Mouse (Mus musculus) adrenal gland, adult 2 months (tissue): ENCODE measurements around the gene Zan. TPM values are rescaled to one million over a fixed set of nuclear protein-coding genes. Genes with fewer than 3 reads are reported as not detected.

ENCODE experiments used
- DNase-seq: peaks from one replicate; pipeline ENCODE4 v3.0.0; 2021
- polyA plus RNA-seq: library from polyadenylated mRNA; depleted of rRNA; stranded (reverse); fragments of >200 nt; gene quantifications from 2 replicates; pipeline ENCODE4 v1.2.3, GENCODE M21; 2012; rRNA removed
- total RNA-seq, 2 experiments: library from RNA; stranded (reverse); gene quantifications; 2 replicates each; pipeline ENCODE4 v1.2.3; 2021

The Zan gene
- total and polyA plus RNA-seq, 3 experiments: 0.01 TPM; not detected in 2

GRCm38 (mm10) chr5:137330910-137331309 lies 146.0 kb downstream of the Zan start:
- DNase-seq: no peak

Other genes starting within 250 kb of the Zan start
- 10 to 100 TPM in 1 of 2 experiments, 1 to 10 TPM in 1; 5.8 to 12.0 TPM for gene Ache, start 189.5 kb downstream of the Zan start, total RNA-seq
- 11.0 and 18.0 TPM in 2 replicates for gene Ache, start 189.5 kb downstream of the Zan start, polyA plus RNA-seq
- gene Ufsp1, start 182.4 kb downstream of the Zan start, total RNA-seq: 10 to 100 TPM in 1 of 2 experiments, 1 to 10 TPM in 1; 9.6 to 15.3 TPM
- gene Ufsp1, start 182.4 kb downstream of the Zan start, polyA plus RNA-seq: 29.8 and 37.9 TPM in 2 replicates
- 100 to 1,000 TPM; 135 to 172 TPM for gene Srrt, start 169.4 kb downstream of the Zan start, total RNA-seq
- 138 and 150 TPM in 2 replicates for gene Srrt, start 169.4 kb downstream of the Zan start, polyA plus RNA-seq
- gene Trip6, start 162.7 kb downstream of the Zan start, total RNA-seq: 10 to 100 TPM; 28.3 to 41.4 TPM
- 108 TPM in 2 replicates for gene Trip6, start 162.7 kb downstream of the Zan start, polyA plus RNA-seq
- gene Slc12a9, start 143.5 kb downstream of the Zan start, total RNA-seq: 10 to 100 TPM in 1 of 2 experiments, 1 to 10 TPM in 1; 7.3 to 12.4 TPM
- 30.4 and 33.0 TPM in 2 replicates for gene Slc12a9, start 143.5 kb downstream of the Zan start, polyA plus RNA-seq
- 10 to 100 TPM; 44.3 to 68.9 TPM for gene Ephb4, start 127.0 kb downstream of the Zan start, total RNA-seq
- 54.6 and 59.9 TPM in 2 replicates for gene Ephb4, start 127.0 kb downstream of the Zan start, polyA plus RNA-seq
- 10 to 100 TPM; 23.0 to 31.7 TPM for gene Pop7, start 25.5 kb upstream of the Zan start, total RNA-seq
- 46.9 and 48.7 TPM in 2 replicates for gene Pop7, start 25.5 kb upstream of the Zan start, polyA plus RNA-seq
- 10 to 100 TPM; 25.4 to 31.0 TPM for gene Gigyf1, start 41.5 kb upstream of the Zan start, total RNA-seq
- 37.1 and 38.0 TPM in 2 replicates for gene Gigyf1, start 41.5 kb upstream of the Zan start, polyA plus RNA-seq
- not detected for gene Epo, start 56.2 kb upstream of the Zan start, total RNA-seq
- gene Epo, start 56.2 kb upstream of the Zan start, polyA plus RNA-seq: not detected in 2 replicates
- 100 to 1,000 TPM; 553 to 611 TPM for gene Gnb2, start 56.4 kb upstream of the Zan start, total RNA-seq
- 1,578 and 1,712 TPM in 2 replicates for gene Gnb2, start 56.4 kb upstream of the Zan start, polyA plus RNA-seq
- 1 to 10 TPM; 2.8 to 5.2 TPM for gene Actl6b, start 76.5 kb upstream of the Zan start, total RNA-seq
- gene Actl6b, start 76.5 kb upstream of the Zan start, polyA plus RNA-seq: 6.0 and 10.0 TPM in 2 replicates
- gene Tfr2, start 92.8 kb upstream of the Zan start, total RNA-seq: 1 to 10 TPM; 1.1 to 1.9 TPM
- gene Tfr2, start 92.8 kb upstream of the Zan start, polyA plus RNA-seq: 1.9 and 2.4 TPM in 2 replicates
- 10 to 100 TPM; 45.4 to 54.1 TPM for gene Mospd3, start 124.0 kb upstream of the Zan start, total RNA-seq
- gene Mospd3, start 124.0 kb upstream of the Zan start, polyA plus RNA-seq: 211 TPM in 2 replicates
- gene Pcolce, start 136.7 kb upstream of the Zan start, total RNA-seq: 1,000 to 10,000 TPM; 1,014 to 1,197 TPM
- 1,453 and 1,846 TPM in 2 replicates for gene Pcolce, start 136.7 kb upstream of the Zan start, polyA plus RNA-seq
- gene Fbxo24, start 151.9 kb upstream of the Zan start, total RNA-seq: 1 to 10 TPM in 1 of 2 experiments, under 1 TPM in 1; 0.89 to 2.6 TPM
- 2.5 and 3.3 TPM in 2 replicates for gene Fbxo24, start 151.9 kb upstream of the Zan start, polyA plus RNA-seq
- gene Lrch4, start 152.1 kb upstream of the Zan start, total RNA-seq: 10 to 100 TPM; 27.9 to 31.7 TPM
- gene Lrch4, start 152.1 kb upstream of the Zan start, polyA plus RNA-seq: 36.7 and 52.7 TPM in 2 replicates
- 1 to 10 TPM; 6.4 to 7.4 TPM for gene Gm20605, start 152.1 kb upstream of the Zan start, total RNA-seq
- gene Gm20605, start 152.1 kb upstream of the Zan start, polyA plus RNA-seq: 30.4 and 31.4 TPM in 2 replicates
- gene Sap25, start 164.3 kb upstream of the Zan start, total RNA-seq: 10 to 100 TPM in 1 of 2 experiments, 1 to 10 TPM in 1; 3.0 to 14.8 TPM
- 81.3 and 84.6 TPM in 2 replicates for gene Sap25, start 164.3 kb upstream of the Zan start, polyA plus RNA-seq
- gene Irs3, start 168.7 kb upstream of the Zan start, total RNA-seq: 10 to 100 TPM in 1 of 2 experiments, 1 to 10 TPM in 1; 9.6 to 14.2 TPM
- 18.9 and 32.8 TPM in 2 replicates for gene Irs3, start 168.7 kb upstream of the Zan start, polyA plus RNA-seq
- gene Agfg2, start 207.7 kb upstream of the Zan start, total RNA-seq: 10 to 100 TPM; 29.2 to 37.6 TPM
- gene Agfg2, start 207.7 kb upstream of the Zan start, polyA plus RNA-seq: 73.7 and 85.2 TPM in 2 replicates